Mouse (Mus musculus) kidney, embryonic 16.5 days (tissue): ENCODE measurements around the gene Atp5k. TPM values are rescaled to one million over a fixed set of nuclear protein-coding genes. Genes with fewer than 3 reads are reported as not detected.

Experiments used
- ATAC-seq: fragments of 200-750 bp; cut with Nextera tagmentation; 2 replicates; pipeline ENCODE4 v1.8.0; 2017; ENCODE audit warnings: moderate TSS enrichment; ENCODE audit not compliant: low FRiP score, low TSS enrichment
- H3K27ac ChIP-seq: fragments of 300-500 bp; sonication (generic); 2 replicates; pipeline ENCODE4 v1.5.1; 2014; ENCODE audit warnings: low read length
- H3K27me3 ChIP-seq: fragments of 300-500 bp; sonication (generic); 2 replicates; pipeline ENCODE4 v1.6.1; 2014; ENCODE audit warnings: low read length, control low read depth, mixed read lengths; ENCODE audit not compliant: insufficient read depth
- H3K36me3 ChIP-seq: fragments of 300-500 bp; sonication (generic); 2 replicates; pipeline ENCODE4 v1.6.1; 2014; ENCODE audit warnings: low read length, control low read depth, mixed read lengths; ENCODE audit not compliant: insufficient read depth
- H3K4me1 ChIP-seq: fragments of 300-500 bp; sonication (generic); 2 replicates; pipeline ENCODE4 v1.6.1; 2014; ENCODE audit warnings: low read length, control low read depth, mixed read lengths; ENCODE audit not compliant: insufficient read depth
- H3K4me2 ChIP-seq: fragments of 300-500 bp; sonication (generic); replicated peaks from 2 replicates; pipeline ENCODE4 v1.6.1; 2014; ENCODE audit warnings: low read depth, low read length
- H3K4me3 ChIP-seq: fragments of 300-500 bp; sonication (generic); 2 replicates; pipeline ENCODE4 v1.5.1; 2014; ENCODE audit warnings: mild to moderate bottlenecking, low read length
- H3K9ac ChIP-seq: fragments of 300-500 bp; sonication (generic); replicated peaks from 2 replicates; pipeline ENCODE4 v1.6.1; 2014; ENCODE audit warnings: low read length
- H3K9me3 ChIP-seq: fragments of 300-500 bp; sonication (generic); 2 replicates; pipeline ENCODE4 v1.6.1; 2016; ENCODE audit warnings: low read length, control low read depth
- WGBS: fragments of 180-500 bp; shearing (Covaris S2); extraction: QIAGEN DNeasy Blood & Tissue Kit; methylation state at CpG from one replicate; pipeline ENCODE4 v1.1.7; 2014; 5-methylcytosine and 5-hydroxymethylcytosine counted together
- polyA plus RNA-seq: library from polyadenylated mRNA; unstranded; fragments of >200 nt; fragmentation: Nextera tagmentation; extraction: Ambion mirVana; gene quantifications from 2 replicates; pipeline ENCODE4 v1.2.1, GENCODE M21; 2015

Atp5k gene
- polyA plus RNA-seq, 1 experiment from 2014 or later: 360 TPM

DNA sequence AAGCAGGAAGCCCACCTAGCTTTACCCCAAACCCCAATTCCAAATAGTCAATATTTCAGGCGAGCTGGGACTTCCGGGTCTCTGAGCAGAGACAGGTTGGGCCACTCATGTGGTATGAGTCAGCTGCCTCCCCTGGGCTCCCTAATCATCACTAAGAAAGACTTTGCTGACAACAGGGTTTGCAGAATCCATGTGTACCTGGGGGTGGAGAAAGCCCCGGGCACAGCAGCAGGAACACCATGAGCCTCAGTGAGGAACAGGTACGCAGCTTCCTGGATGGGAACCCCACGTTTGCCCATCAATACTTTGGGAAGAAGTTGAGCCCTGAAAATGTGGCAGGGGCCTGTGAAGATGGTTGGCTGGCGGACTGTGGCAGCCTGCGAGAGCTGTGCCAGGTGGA is 46.0 kb downstream of the Atp5k start, which contains the start of gene Pde6b:
Gene Pde6b, plus strand, starts transcription at position 191 of the 400 bp plus-strand sequence.
- no peaks in the 10 kb centered on the region for H3K4me1 ChIP-seq
- H3K27ac ChIP-seq: no peak within 1 kb of the TSS
- 78% methylated on average over 7 of the region's 7 CpGs for WGBS
- H3K9me3 ChIP-seq: no peaks in the 10 kb centered on the region
- no peak within 1 kb of the TSS for H3K9ac ChIP-seq
- no peaks in the 10 kb centered on the region for H3K36me3 ChIP-seq
- no peak within 1 kb of the TSS for H3K4me3 ChIP-seq
- no peaks in the 10 kb centered on the region for H3K27me3 ChIP-seq
- no peak for ATAC-seq
- no peak within 1 kb of the TSS for H3K4me2 ChIP-seq

DNA sequence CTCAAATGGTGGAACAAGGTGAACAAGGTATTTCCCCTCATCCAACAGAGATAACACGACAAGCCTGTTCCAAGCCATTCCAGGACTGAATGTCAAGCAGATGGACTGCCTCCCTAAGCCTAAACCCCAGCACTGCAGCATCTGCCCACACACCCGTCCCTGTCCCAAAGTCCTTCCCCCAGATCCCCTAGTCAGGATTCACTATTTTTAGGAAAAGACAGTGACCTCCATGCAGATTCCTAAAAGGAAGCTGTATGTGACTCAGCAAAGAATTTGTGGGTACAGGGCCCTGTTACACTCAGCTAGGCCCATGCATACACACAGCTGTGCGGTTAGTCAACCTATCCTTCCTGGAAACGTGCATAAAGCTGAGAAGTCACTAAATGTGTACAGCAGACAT is 47.8 kb downstream of the Atp5k start:
- Histone ChIP-seq H3K27me3 (no peaks in the 10 kb centered on the region), H3K27ac (no peak overlapping the region), H3K4me2 (no peak overlapping the region), H3K9ac (no peak overlapping the region), H3K9me3 (no peaks in the 10 kb centered on the region; the same call in 1 of the 2 replicates), H3K4me1 (no peaks in the 10 kb centered on the region), H3K36me3 (no peaks in the 10 kb centered on the region), H3K4me3 (no peak overlapping the region)
- no peak for ATAC-seq
- 70% methylated on average over 4 of the region's 4 CpGs for WGBS

DNA sequence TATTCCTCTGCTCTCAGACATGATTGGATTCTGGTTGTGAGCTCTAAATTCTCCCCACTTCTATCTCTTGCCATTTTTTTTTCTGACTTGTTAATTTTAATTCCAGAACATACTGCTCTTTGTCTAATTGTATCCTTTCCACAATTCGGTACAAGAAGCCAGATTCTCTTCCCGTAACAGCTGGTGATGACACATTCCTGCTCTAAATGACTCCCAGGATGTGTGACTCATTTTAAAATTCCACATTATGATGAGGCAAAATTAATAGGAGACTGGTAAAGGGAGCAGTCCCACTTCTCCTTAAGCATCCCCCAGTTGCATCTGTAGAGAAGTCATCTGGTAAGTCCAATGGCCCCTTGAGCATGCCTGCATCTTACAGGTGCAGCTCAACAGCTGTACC is 48.6 kb downstream of the Atp5k start:
- Histone ChIP-seq H3K36me3 (no peaks in the 10 kb centered on the region), H3K27me3 (no peaks in the 10 kb centered on the region), H3K4me1 (no peaks in the 10 kb centered on the region), H3K4me2 (no peak overlapping the region), H3K9me3 (no peaks in the 10 kb centered on the region; the same call in 1 of the 2 replicates), H3K27ac (no peak overlapping the region), H3K4me3 (no peak overlapping the region), H3K9ac (no peak overlapping the region)
- 88% methylated on average over 2 of the region's 2 CpGs for WGBS
- no peak for ATAC-seq

Other genes starting within 250 kb of the Atp5k start
- gene Dr1, start 165.6 kb downstream of the Atp5k start, polyA plus RNA-seq: 43.9 and 46.5 TPM in 2 replicates
- 7.3 and 7.5 TPM in 2 replicates for gene Pigg, start 121.8 kb downstream of the Atp5k start, polyA plus RNA-seq
- 0.21 TPM in 1 of 2 replicates, not detected in the other for gene Gm42517, start 66.5 kb downstream of the Atp5k start, polyA plus RNA-seq
- 0.39 and 0.49 TPM in 2 replicates for gene Pde6b, start 46.1 kb downstream of the Atp5k start, polyA plus RNA-seq
- gene Mfsd7a, start 14.4 kb upstream of the Atp5k start, polyA plus RNA-seq: 0.37 and 0.40 TPM in 2 replicates
- gene Pcgf3, start 26.8 kb upstream of the Atp5k start, polyA plus RNA-seq: 18.0 and 21.9 TPM in 2 replicates
- gene Cplx1, start 115.6 kb upstream of the Atp5k start, polyA plus RNA-seq: 0.44 and 1.1 TPM in 2 replicates
- gene Gak, start 195.3 kb upstream of the Atp5k start, polyA plus RNA-seq: 63.3 and 67.3 TPM in 2 replicates
- 31.9 and 32.7 TPM in 2 replicates for gene Tmem175, start 195.3 kb upstream of the Atp5k start, polyA plus RNA-seq
- gene Idua, start 225.9 kb upstream of the Atp5k start, polyA plus RNA-seq: 12.0 and 12.9 TPM in 2 replicates
- 14.2 and 14.6 TPM in 2 replicates for gene Dgkq, start 235.2 kb upstream of the Atp5k start, polyA plus RNA-seq
- 9.5 and 9.8 TPM in 2 replicates for gene Slc26a1, start 241.1 kb upstream of the Atp5k start, polyA plus RNA-seq